In the genomic region with DNA sequence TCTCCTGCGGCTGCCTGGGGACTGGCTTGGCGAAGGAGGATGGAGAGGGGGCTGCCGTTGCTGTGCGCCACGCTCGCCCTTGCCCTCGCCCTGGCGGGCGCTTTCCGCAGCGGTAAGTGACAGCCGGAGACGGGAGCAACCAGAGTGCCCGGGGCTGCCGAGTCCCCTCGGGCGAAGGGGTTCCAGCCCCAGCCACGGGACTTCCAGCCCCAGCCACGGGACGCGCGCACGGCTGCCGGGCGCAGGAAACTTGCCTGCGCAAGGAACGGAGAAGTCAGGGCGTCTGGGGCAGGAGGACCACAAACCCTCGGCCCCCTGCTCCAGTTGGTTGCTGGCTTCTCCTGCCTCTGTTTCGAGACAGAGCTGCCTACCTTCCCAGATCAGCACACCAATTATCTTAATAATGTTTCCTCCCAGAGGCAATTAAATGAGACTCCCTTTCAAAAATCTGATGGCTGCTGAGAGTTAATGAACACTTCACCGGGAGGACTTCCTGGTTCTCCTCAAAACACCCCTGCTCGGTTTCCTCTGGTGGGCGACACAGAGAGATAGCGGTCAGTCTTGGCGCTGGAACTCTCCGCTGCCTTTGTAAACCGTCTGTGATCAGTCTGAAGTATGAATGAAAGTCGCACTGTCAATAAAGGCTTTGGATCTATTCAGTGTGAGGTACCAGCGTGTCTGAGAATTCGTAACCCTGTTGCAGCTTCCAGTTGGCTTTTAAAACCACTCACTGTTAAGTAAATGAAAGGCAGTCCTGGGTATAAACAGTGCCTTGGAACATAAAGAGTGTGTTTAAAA, we compare ENCODE assay signal across 8 mouse cellular contexts. TPM values are rescaled to one million over a fixed set of nuclear protein-coding genes. Genes with fewer than 3 reads are reported as not detected.
DNase-seq lines count a peak whose midpoint lies in the region; ATAC-seq and TF ChIP-seq lines count a peak whose summit lies in the region.

No protein-coding gene starts in this region.

- H3K4me1 ChIP-seq in forebrain, embryonic 11.5 days (replicated peaks; ENCODE audit: control insufficient read depth, insufficient read depth, low read length) = peaks cover 10% of the 10 kb centered on the region
- peaks cover 63% of the 10 kb centered on the region for H3K4me1 ChIP-seq in hindbrain, embryonic 10.5 days (replicated peaks)
- peaks cover 12% of the 10 kb centered on the region for H3K4me1 ChIP-seq in limb, embryonic 14.5 days (ENCODE audit: control insufficient read depth, insufficient read depth, low read length)
- peaks cover 5% of the 10 kb centered on the region; the same call in 1 of the 2 replicates for H3K4me1 ChIP-seq in midbrain, postnatal 0 days (ENCODE audit: insufficient read depth, low read length)

- H3K36me3 ChIP-seq in forebrain, embryonic 11.5 days (ENCODE audit: control insufficient read depth, insufficient read depth, low read length) = no peaks in the 10 kb centered on the region
- H3K36me3 ChIP-seq in hindbrain, embryonic 10.5 days = no peaks in the 10 kb centered on the region
- H3K36me3 ChIP-seq in limb, embryonic 14.5 days (ENCODE audit: control insufficient read depth, insufficient read depth, low read length) = no peaks in the 10 kb centered on the region
- no peaks in the 10 kb centered on the region for H3K36me3 ChIP-seq in midbrain, postnatal 0 days (ENCODE audit: insufficient read depth, low read length)

- H3K27ac ChIP-seq in forebrain, embryonic 11.5 days (ENCODE audit: low read depth, low read length) = peak overlapping the region; percentile 77
- H3K27ac ChIP-seq in hindbrain, embryonic 10.5 days = peak overlapping the region; percentile 87
- H3K27ac ChIP-seq in limb, embryonic 14.5 days (replicated peaks; ENCODE audit: low read depth, low read length) = peak overlapping the region; percentile 81
- H3K27ac ChIP-seq in midbrain, postnatal 0 days (ENCODE audit: low read depth, low read length) = peak overlapping the region; percentile 86

- peak overlapping the region; percentile 69 for H3K9ac ChIP-seq in forebrain, embryonic 11.5 days (ENCODE audit: low read length)
- peak overlapping the region; percentile 67 for H3K9ac ChIP-seq in limb, embryonic 14.5 days (ENCODE audit: low read depth, low read length, severe bottlenecking)
- peak overlapping the region; percentile 79 for H3K9ac ChIP-seq in midbrain, postnatal 0 days (replicated peaks; ENCODE audit: low read length, poor library complexity, severe bottlenecking)

- H3K27me3 ChIP-seq in forebrain, embryonic 11.5 days (ENCODE audit: control insufficient read depth, insufficient read depth, low read length) = peaks cover 12% of the 10 kb centered on the region; the same call in 1 of the 2 replicates
- peaks cover 53% of the 10 kb centered on the region for H3K27me3 ChIP-seq in hindbrain, embryonic 10.5 days (ENCODE audit: insufficient read depth, poor library complexity, severe bottlenecking)
- H3K27me3 ChIP-seq in limb, embryonic 14.5 days (ENCODE audit: control insufficient read depth, insufficient read depth, low read length) = peaks cover 12% of the 10 kb centered on the region
- no peaks in the 10 kb centered on the region for H3K27me3 ChIP-seq in midbrain, postnatal 0 days (ENCODE audit: insufficient read depth, low read length)

- no peak; the same call in 1 of the 2 replicates for TF ChIP-seq CTCF in midbrain, postnatal 0 days (IDR thresholded peaks at IDR 0.05)

- under 1% methylated on average over 40 of the region's 40 CpGs for WGBS in forebrain, embryonic 11.5 days
- under 1% methylated on average over 40 of the region's 40 CpGs for WGBS in hindbrain, embryonic 10.5 days
- 5% methylated on average over 36 of the region's 40 CpGs for WGBS in limb, embryonic 14.5 days
- WGBS in midbrain, postnatal 0 days = under 1% methylated on average over 40 of the region's 40 CpGs

- no peaks in the 10 kb centered on the region for H3K9me3 ChIP-seq in forebrain, embryonic 11.5 days (ENCODE audit: control insufficient read depth, low read length)
- no peaks in the 10 kb centered on the region for H3K9me3 ChIP-seq in hindbrain, embryonic 10.5 days
- no peaks in the 10 kb centered on the region for H3K9me3 ChIP-seq in limb, embryonic 14.5 days (ENCODE audit: control insufficient read depth, low read length)
- H3K9me3 ChIP-seq in midbrain, postnatal 0 days (ENCODE audit: low read length) = no peaks in the 10 kb centered on the region

- peak; percentile 54 to 68 for DNase-seq in layer of hippocampus, postnatal 10 days (ENCODE audit: low spot score in 2 of 2)
- no peak for DNase-seq in layer of hippocampus, adult 9-11 months
- DNase-seq in T-cell, adult 2 months (ENCODE audit: low spot score) = peak; percentile 25
- peak; percentile 82 for DNase-seq in forebrain, embryonic 11.5 days (ENCODE audit: low spot score)
- DNase-seq in hindbrain, embryonic 10.5 days (ENCODE audit: low spot score) = peak; percentile 73
- no peak for DNase-seq in limb, embryonic 14.5 days (ENCODE audit: low spot score)
- peak; percentile 39 for DNase-seq in midbrain, postnatal 0 days (ENCODE audit: low spot score)
- DNase-seq in urinary bladder, postnatal 4 days (ENCODE audit: low spot score in 2 of 2) = peak; percentile 24 to 61

- no peak for TF ChIP-seq POLR2A in limb, embryonic 14.5 days (IDR thresholded peaks at IDR 0.05; ENCODE audit: borderline replicate concordance, extremely low read depth, insufficient read depth, insufficient read length)

- peak overlapping the region; percentile 55 for H3K4me3 ChIP-seq in forebrain, embryonic 11.5 days (ENCODE audit: low read depth, low read length)
- H3K4me3 ChIP-seq in hindbrain, embryonic 10.5 days = peak overlapping the region; percentile 78
- peak overlapping the region; percentile 54 for H3K4me3 ChIP-seq in limb, embryonic 14.5 days (replicated peaks; ENCODE audit: low read length)
- H3K4me3 ChIP-seq in midbrain, postnatal 0 days (ENCODE audit: low read depth, low read length) = peak overlapping the region; percentile 66

- ATAC-seq in forebrain, embryonic 11.5 days (replicated peaks; ENCODE audit: low FRiP score) = peak; percentile 51
- peak; percentile 9; the same call in 1 of the 2 replicates for ATAC-seq in limb, embryonic 14.5 days (ENCODE audit: low FRiP score, low read depth)
- peak; percentile 50; the same call in 1 of the 2 replicates for ATAC-seq in midbrain, postnatal 0 days (ENCODE audit: low FRiP score)

- H3K4me2 ChIP-seq in forebrain, embryonic 11.5 days (ENCODE audit: low read depth, low read length, severe bottlenecking) = peak overlapping the region; percentile 99
- peak overlapping the region; percentile 99 for H3K4me2 ChIP-seq in limb, embryonic 14.5 days (replicated peaks; ENCODE audit: low read depth, low read length, severe bottlenecking)
- H3K4me2 ChIP-seq in midbrain, postnatal 0 days (ENCODE audit: low read depth, low read length, poor library complexity, severe bottlenecking) = peak overlapping the region; percentile 84

RNA-seq across cellular contexts. Expression of a gene that starts 1.3 kb away (rescaled TPM):
- total RNA-seq in layer of hippocampus, postnatal 10 days (2021) = 100 to 1,000 TPM; 157 to 165 TPM
- 28.0 and 28.3 TPM in 2 replicates for polyA plus RNA-seq in forebrain, embryonic 11.5 days (2014; fragmentation: Nextera tagmentation; extraction: Ambion mirVana)
- polyA plus RNA-seq in hindbrain, embryonic 10.5 days (2016; fragmentation: Nextera tagmentation; extraction: Ambion mirVana) = 34.8 and 39.2 TPM in 2 replicates
- 33.8 and 34.3 TPM in 2 replicates for polyA plus RNA-seq in limb, embryonic 14.5 days (2012; rRNA removed)
- polyA plus RNA-seq in limb, embryonic 14.5 days (2014; fragmentation: Nextera tagmentation; extraction: Ambion mirVana) = 71.4 and 75.1 TPM in 2 replicates
- 57.9 and 72.1 TPM in 2 replicates for total RNA-seq in midbrain, postnatal 0 days (2014; rRNA removed)
- 56.5 and 59.3 TPM in 2 replicates for polyA plus RNA-seq in midbrain, postnatal 0 days (2015; fragmentation: Nextera tagmentation; extraction: Ambion mirVana)

Comparison
In these comparisons a context has a peak if more than half of its experiments do, and no peak if none do; other contexts are left out.
1. DNase-seq: peak in layer of hippocampus, postnatal 10 days (2 of 2), T-cell, adult 2 months (single experiment), forebrain, embryonic 11.5 days (single experiment), hindbrain, embryonic 10.5 days (single experiment), midbrain, postnatal 0 days (single experiment) and urinary bladder, postnatal 4 days (2 of 2); none in layer of hippocampus, adult 9-11 months (single experiment) and limb, embryonic 14.5 days (single experiment).
2. Peak in every context shown above with its lines, with median percentiles within 50 percentile points of each other: ATAC-seq, H3K27ac ChIP-seq, H3K4me2 ChIP-seq, H3K4me3 ChIP-seq and H3K9ac ChIP-seq.